Mouse (Mus musculus) mouse trophoblast stem cell (cell line): Measurements from ENCODE around the gene Kcnh3.

Source experiments
- in situ Hi-C, 2 experiments: fragments of 300-500 bp; cut with MseI, MboI; formaldehyde crosslinking; loops; 2 replicates in 1 of 2; 3 replicates in 1 of 2; pipeline ENCODE4 v1.15.1; 2025

The Kcnh3 gene

GRCm38 (mm10) chr15:99224208-99224911, at the start of gene Kcnh3:
Kcnh3 (plus strand) TSS chr15:99224861.
- in situ Hi-C loops: no loop called here

DNA sequence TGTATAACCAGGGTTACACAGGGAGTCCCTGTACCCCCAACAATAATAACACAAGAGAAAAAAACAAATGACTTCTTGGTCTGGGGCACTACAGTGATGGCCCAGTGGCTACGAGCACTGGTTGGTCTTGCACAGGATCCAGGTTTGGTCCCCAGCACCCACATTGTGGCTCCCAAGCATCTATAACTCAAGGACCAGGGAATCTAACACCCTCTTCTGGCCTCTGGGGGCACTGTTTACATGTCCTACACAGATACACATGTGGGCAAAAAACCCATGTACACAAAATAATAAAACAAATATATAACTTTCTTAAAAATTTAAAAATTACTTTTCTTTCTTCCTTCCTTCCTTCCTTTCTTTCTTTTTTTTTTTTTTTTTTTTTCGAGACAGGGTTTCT, 45.0 kb upstream of the Kcnh3 start:
- in situ Hi-C loops: no loop called here

DNA sequence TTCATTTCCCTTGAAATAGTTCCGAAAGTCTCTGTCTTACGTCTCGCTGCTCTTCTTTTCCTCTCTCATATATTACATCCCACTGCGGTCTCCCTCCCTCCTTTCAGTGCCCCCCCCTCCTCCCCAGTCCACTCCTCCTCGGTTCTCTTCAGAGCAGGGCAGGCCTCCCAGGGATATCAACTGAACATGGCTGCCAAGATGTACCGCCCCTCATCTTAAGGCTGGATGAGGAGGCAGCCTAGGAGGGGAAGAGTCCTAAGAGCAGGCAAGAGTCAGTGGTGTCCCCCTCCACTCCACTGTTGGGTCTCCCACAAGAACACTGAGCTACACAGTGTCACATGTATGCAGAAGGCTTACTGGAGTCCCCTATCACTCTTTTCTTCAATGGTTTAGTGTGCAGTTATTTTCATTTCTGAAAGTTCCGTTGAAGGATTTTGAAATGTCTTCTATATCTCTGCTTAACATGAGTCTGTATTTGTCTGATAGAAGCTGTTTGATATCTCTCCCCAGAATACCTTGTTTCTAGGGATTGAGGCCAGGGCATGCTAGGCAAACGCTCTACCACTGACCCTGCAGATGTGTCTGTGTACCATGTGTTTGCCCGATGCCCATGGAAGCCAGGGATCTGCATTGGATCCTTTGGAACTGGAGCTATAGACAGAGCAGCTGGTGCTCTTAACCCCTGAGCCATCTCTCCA, 40.3 kb upstream of the Kcnh3 start:
- in situ Hi-C loops: no loop called here

DNA sequence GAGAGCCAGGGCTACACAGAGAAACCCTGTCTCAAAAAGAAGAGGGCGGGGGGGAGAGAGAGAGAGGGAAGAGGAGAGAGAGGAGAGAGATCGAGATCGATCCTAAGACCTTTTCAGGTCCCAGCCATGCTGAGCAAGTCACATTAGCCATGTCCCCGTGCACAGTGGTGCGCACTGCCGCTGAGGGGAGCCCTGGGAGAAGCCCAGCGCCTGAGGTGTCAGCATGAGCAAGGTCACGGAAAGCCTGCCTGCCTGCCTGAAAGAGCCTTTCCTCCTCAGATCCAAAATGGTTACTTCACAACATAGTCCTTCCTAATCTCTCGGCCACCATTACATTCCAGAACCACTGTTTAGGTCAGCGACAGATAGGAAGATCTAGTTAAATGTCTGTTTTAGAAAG, 30.3 kb upstream of the Kcnh3 start:
- in situ Hi-C loops: no loop called here

GRCm38 (mm10) chr15:99195043-99195442, 29.6 kb upstream of the Kcnh3 start:
- in situ Hi-C loops: no loop called here

DNA sequence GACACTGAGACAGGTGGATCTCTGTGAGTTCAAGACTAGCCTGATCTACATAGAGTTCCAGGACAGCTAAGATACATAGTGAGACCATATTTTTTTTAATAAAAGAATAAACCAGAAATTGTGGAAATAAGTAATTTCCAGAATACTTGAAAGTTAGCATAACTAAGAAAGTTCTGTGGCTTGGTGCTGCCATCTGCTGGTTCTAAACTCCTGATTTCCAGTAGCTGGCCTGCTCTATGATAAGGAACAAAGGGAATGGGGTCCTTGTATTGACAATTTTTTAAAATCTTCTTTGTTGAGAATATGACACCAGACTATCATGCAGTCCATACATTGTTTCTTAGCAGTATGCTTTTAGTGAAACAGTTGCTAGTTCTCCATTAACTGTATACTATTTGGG, 25.9 kb upstream of the Kcnh3 start:
- in situ Hi-C loops: no loop called here

DNA sequence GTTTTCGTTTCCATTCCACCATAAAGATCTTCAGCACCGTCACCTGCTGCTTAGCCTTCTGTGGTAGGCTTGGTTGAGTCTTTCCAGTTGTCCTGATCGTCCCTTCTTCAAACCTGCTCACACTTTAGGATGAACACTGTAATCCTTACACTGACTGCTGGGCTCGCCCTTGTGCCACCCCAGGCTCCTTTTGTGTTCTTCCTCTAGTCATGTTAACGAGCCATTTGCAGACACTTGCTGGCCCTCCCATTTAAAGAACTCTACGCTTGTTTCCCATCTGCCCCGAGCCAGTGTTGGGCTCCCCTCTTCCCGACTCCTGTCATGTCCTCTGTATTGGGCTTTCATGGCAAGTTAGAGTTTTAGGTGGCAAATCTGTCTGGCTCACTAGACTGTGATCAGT, 18.7 kb upstream of the Kcnh3 start:
- in situ Hi-C loops: no loop called here

DNA sequence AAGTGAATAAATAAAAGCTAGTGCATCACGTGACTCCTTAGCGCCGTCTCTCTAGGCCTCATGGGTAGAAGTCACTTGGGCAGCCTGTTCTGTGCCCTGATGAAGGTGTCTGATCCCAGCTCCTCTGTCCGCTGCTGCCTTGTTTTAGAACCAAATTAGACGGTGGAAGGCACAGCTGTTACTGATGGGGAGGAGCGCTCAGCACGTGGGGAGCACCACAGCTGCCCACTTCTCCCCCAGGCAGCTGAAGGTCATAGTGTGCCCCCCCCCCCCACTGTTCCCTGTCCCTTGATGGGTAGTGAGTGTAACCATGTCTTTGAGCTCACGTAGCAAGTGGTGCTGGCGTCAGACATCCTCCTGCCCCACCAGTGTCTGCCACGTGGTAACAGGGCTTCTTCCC, 11.5 kb upstream of the Kcnh3 start:
- in situ Hi-C loops: no loop called here

GRCm38 (mm10) chr15:99214941-99215340, 9.7 kb upstream of the Kcnh3 start:
- in situ Hi-C loops: loop anchor here in 1 of 2 experiments (5.0 kb wide), 1 partner anchor 52 kb away; no protein-coding TSS in a partner anchor

GRCm38 (mm10) chr15:99215741-99216463, 8.8 kb upstream of the Kcnh3 start:
- in situ Hi-C loops: loop anchor here in 1 of 2 experiments (5.0 kb wide), 1 partner anchor 51 kb away; no protein-coding TSS in a partner anchor

DNA sequence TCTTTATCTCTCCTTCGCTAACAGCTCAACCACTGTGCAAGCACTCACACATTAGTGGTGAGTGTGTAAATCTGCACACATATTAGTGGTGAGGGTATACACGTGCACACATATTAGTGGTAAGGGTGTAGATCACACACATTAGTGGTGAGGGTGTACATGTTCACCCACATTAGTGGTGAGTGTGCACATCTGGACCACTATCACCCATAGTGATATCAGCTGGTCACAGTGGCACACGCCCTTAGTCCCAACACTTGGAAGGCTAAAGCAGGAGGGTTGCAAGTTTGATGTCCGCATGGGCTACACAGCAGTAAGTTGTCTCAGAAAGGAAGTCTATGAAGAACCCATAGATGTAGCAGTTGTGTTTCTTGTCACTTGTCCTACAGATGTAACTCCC, 7.0 kb upstream of the Kcnh3 start:
- in situ Hi-C loops: loop anchor here in 1 of 2 experiments (5.0 kb wide), 1 partner anchor 50 kb away; no protein-coding TSS in a partner anchor

- in situ Hi-C loops: no loop called here
Measured at GRCm38 (mm10) chr15:99221315-99221952, 3.2 kb upstream of the Kcnh3 start.

DNA sequence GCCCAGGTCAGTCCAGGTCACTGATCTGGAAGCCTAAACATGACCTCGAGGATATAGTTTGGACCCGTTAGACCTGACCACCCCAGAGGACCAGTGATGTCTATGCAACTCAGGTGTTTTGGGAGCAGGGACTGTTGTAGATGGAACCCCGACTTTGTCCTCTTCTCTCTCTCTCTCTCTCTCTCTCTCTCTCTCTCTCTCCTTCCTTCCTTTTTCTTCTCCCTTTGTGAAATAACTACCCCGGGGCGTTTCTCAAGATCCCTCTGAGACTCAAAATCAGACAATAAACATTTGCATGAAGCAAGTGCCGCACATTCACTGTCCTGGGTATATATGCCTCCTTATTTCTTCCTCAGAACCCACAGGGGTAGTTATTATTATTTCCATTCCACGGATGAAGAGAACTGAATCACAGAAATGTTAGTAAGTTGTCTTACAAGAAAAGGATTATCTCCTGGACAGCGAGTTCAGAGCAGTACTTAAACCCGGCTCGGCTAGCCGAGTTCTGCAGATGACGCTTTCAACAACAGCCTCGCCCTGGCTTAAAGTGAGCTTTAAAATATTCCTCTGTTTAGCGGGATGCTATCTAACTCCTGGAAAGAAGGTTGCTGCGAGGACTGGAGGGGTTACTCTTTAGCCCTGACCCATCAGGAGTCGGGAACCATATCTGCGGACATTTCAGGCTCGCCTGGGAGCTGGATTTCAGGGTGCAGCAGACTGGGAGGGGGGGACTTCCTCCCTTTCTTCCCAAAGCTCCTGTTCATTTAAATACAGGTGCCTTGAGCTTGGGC, 1.7 kb upstream of the Kcnh3 start:
- in situ Hi-C loops: no loop called here

- in situ Hi-C loops: no loop called here
Measured at GRCm38 (mm10) chr15:99223585-99224207, 965 bp upstream of the Kcnh3 start.

GRCm38 (mm10) chr15:99225081-99225810, 585 bp downstream of the Kcnh3 start:
- in situ Hi-C loops: no loop called here

DNA sequence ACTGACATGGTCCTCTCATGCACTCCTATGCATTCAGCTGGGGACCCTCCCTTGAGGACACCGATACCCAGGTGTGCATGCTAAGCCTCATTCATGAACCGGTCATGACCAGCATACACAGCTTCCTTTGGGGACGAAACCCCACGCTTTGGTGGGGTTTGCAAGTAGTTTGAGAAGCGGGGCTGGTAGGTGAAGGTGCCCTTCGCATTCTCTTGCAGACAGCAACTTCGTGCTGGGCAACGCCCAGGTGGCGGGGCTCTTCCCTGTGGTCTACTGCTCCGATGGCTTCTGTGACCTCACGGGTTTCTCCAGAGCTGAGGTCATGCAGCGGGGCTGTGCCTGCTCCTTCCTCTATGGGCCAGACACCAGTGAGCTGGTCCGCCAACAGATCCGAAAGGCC, 1.4 kb downstream of the Kcnh3 start:
- in situ Hi-C loops: no loop called here

- in situ Hi-C loops: no loop called here
Measured at GRCm38 (mm10) chr15:99231998-99232397, 7.3 kb downstream of the Kcnh3 start.

DNA sequence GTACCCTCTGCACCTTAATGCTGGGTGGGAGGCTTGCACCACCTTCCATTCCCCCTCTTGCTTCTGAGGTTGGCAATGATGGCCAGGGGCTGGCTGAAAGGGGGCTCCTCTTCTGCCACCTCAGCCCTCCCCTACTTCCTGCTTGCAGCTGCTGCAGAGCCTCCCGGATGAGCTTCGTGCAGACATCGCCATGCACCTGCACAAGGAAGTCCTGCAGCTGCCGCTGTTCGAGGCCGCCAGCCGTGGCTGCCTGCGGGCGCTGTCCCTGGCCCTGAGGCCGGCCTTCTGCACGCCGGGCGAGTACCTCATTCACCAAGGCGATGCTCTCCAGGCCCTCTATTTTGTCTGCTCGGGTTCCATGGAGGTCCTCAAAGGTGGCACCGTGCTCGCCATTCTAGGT, 9.1 kb downstream of the Kcnh3 start:
- in situ Hi-C loops: no loop called here

- in situ Hi-C loops: no loop called here
Measured at GRCm38 (mm10) chr15:99234326-99235010, 9.8 kb downstream of the Kcnh3 start.
